Mouse (Mus musculus): Measurements from ENCODE around the gene Slc25a44.
"Not testable (repeated sequence)": the region's sequence is repeated elsewhere in the genome, so short reads cannot be mapped to it uniquely, and the experiment has no call there.

- TF ChIP-seq CTCF (IDR thresholded peaks at IDR 0.05; ENCODE audit: low read depth, low read length); POLR2A (IDR thresholded peaks at IDR 0.05; ENCODE audit: insufficient read depth, low read length); EP300 (IDR thresholded peaks at IDR 0.05; ENCODE audit: insufficient read depth, low read depth, low read length): not testable (repeated sequence)
These were observed 48.3 kb downstream of the Slc25a44 start for GRCm38 (mm10) chr3:88376644-88377043.

Data from ES-Bruce4 (cell line).